Mouse (Mus musculus): ENCODE measurements around the gene D3Ertd254e. TPM values are rescaled to one million over a fixed set of nuclear protein-coding genes. Genes with fewer than 3 reads are reported as not detected.

The D3Ertd254e gene
- total RNA-seq, 2 experiments from 2014 or later: 4.0 to 4.6 TPM

DNA sequence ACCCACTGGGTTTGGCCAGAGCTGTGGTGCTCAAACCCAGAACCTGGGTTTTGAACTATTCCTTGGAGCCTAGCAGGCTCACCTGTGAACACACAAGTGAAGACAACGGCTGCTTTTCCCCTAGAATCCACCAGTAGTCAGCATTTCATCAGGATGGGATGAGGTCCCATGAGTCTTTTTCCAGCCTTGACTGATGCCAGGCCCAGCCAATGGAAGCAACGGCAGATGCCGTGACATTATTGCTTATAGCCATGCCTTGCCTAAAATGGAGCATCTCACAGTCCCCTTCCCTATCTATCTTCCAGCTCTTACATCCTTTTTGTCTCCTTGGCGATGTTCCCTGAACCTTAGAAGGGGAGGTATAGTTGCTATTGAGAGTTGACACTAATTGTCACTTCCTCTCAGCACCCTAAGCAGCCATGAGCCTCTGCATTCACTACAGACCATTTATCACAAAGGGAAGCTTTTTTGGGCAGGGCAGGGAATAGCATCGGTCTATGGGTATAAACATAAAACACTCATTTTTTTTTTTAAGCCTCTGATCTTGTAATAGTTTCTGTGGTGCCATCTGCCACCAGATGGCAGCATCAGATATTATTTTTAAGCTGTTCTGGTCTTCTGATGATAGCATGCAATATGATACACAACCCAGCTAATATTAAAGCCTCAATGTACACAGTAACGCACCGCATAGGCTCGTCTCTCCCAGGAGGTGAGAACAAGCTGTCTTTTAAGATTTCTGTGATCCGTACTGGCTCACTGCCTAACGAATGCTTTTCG is 59.1 kb downstream of the D3Ertd254e start:
- ATAC-seq (replicated peaks; ENCODE audit: poor library complexity, severe bottlenecking): peak; percentile 48; the same call in 1 of the 2 replicates

DNA sequence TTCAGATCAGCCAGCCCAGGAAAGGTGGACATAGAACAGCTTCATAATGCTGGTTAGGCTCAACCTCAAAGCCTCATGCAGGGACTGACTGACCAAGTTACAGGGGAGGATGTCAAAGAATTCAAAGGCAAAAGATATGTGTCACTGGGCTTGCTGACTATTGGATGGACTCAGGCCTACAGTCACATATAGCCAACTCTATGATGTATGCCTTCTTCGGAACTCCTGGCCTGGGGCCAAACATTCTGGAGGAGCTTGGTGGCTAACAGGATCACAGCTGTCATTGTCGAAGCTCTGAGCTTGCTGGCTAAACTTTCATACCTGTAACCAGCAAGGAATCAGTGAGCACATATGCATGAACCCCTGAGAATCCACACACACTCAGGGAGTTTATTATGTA is 60.1 kb downstream of the D3Ertd254e start:
- no peak for ATAC-seq (replicated peaks; ENCODE audit: poor library complexity, severe bottlenecking)

DNA sequence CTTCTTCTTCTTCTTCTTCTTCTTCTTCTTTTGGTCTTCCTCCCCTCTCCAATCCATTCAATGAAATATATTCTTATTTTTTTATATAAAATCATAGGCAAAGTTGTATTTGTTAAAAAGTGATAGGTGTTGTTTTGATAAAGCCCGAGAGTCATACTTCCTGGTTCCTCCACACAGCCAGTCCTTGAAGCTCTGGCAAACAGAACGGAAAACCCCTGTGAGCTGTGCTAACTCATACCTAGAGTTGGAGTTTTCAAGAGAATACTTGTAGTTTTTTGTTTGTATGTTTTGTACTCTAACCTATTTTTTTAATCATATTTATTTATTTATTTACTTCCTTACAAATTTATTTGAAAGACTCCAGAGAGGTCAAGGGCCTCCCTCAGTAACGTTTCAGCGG is 61.9 kb downstream of the D3Ertd254e start:
- ATAC-seq (replicated peaks; ENCODE audit: poor library complexity, severe bottlenecking): no peak

Other genes starting within 250 kb of the D3Ertd254e start
- 90.1 and 111 TPM in 2 replicates for gene Dcun1d1, start 213.6 kb upstream of the D3Ertd254e start, total RNA-seq (2014; fragmentation: Nextera tagmentation)
- 221 and 228 TPM in 2 replicates for gene Dcun1d1, start 213.6 kb upstream of the D3Ertd254e start, total RNA-seq (2017)
- gene Mccc1, start 150.3 kb upstream of the D3Ertd254e start, total RNA-seq (2014; fragmentation: Nextera tagmentation): 19.2 and 34.4 TPM in 2 replicates
- 13.0 and 20.1 TPM in 2 replicates for gene Mccc1, start 150.3 kb upstream of the D3Ertd254e start, total RNA-seq (2017)
- not detected in 2 replicates for gene Ccdc144b, start 97.5 kb upstream of the D3Ertd254e start, total RNA-seq (2014; fragmentation: Nextera tagmentation)
- not detected in 2 replicates for gene Ccdc144b, start 97.5 kb upstream of the D3Ertd254e start, total RNA-seq (2017)
- 36.5 and 49.0 TPM in 2 replicates for gene Acad9, start 85.0 kb upstream of the D3Ertd254e start, total RNA-seq (2014; fragmentation: Nextera tagmentation)
- gene Acad9, start 85.0 kb upstream of the D3Ertd254e start, total RNA-seq (2017): 48.7 and 70.9 TPM in 2 replicates
- not detected in 2 replicates for gene Qrfpr, start 71.3 kb downstream of the D3Ertd254e start, total RNA-seq (2014; fragmentation: Nextera tagmentation)
- gene Qrfpr, start 71.3 kb downstream of the D3Ertd254e start, total RNA-seq (2017): not detected in 2 replicates